Mouse (Mus musculus): ENCODE data around the gene Slc28a2.

GRCm38 (mm10) chr2:122382121-122382520 lies 44.2 kb upstream of the Slc28a2 start:
- TF ChIP-seq CTCF (IDR thresholded peaks at IDR 0.05; ENCODE audit: control insufficient read depth, insufficient read depth, low read length) = no peak
- TF ChIP-seq POLR2A (IDR thresholded peaks at IDR 0.05; ENCODE audit: borderline replicate concordance, control insufficient read depth, low read depth, low read length) = no peak
